Mouse (Mus musculus) kidney, adult 9 months (tissue): ENCODE measurements around the gene Gm6890.
A peak's percentile ranks its signal among the peaks of the same experiment; 100 is the strongest.
"Not testable (repeated sequence)": the region's sequence is repeated elsewhere in the genome, so short reads cannot be mapped to it uniquely, and the experiment has no call there.

ENCODE experiments used
- DNase-seq: peaks from one replicate; pipeline ENCODE4 v3.0.0; 2022

Gm6890 gene

GRCm38 (mm10) chrX:74740627-74741026, at the start of gene Gm6890:
Gm6890 (plus strand) TSS chrX:74740927.
- not testable (repeated sequence) for DNase-seq

- DNase-seq: not testable (repeated sequence)
Measured at GRCm38 (mm10) chrX:74726195-74726594, 14.5 kb upstream of the Gm6890 start.

- DNase-seq: peak; percentile 1
Measured at GRCm38 (mm10) chrX:74770715-74771114, 30.0 kb downstream of the Gm6890 start.
